Mouse (Mus musculus): ENCODE measurements around the gene Nfia. TPM values are rescaled to one million over a fixed set of nuclear protein-coding genes. Genes with fewer than 3 reads are reported as not detected.

The Nfia gene
- total RNA-seq, 2 experiments from 2014 or later, result 113 to 115 TPM

DNA sequence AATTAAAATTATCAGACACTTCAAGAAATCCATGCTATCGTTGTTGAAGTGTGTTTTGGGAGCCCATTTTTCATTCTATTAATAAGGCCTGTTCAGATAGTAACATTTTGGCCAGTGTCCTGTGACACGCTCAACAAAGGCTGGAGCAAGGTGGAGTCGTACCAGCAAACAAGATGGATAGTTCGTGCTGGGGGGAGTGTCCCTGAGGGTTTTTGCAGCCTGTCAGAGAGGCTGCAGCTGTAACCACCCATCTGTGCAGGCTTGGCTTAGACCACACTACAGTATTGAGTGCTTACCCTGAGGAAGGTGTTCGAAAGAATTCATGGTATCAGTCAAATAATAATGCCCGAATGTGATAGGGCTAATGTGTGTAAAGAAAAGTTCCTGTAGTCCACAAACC, 139.6 kb downstream of the Nfia start:
- H3K27ac ChIP-seq, result peak overlapping the region; percentile 93
- H3K4me3 ChIP-seq, result no peak overlapping the region
- TF ChIP-seq CTCF (conservative IDR thresholded peaks at IDR 0.05), result no peak
- DNase-seq (ENCODE audit: low spot score in 2 of 2), result no peak

DNA sequence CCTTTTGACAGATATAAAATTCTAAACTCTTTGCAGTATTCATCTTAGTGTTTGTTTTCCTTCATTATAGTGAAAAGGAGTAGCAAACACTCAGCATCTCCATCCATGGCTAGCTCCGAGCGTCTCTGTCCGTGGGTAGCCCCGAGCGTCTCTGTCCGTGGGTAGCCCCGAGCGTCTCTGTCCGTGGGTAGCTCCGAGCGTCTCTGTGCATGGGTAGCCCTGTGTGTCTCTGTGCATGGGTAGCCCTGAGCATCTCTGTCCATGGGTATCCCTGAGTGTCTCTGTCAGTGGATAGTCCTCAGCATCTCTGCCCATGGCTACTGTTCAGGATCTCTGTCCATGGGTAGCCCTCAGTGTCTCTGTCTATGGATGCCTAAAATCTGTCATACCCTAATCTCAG, 140.0 kb downstream of the Nfia start:
- Histone ChIP-seq H3K4me3 (no peak overlapping the region), H3K27ac (peak overlapping the region; percentile 93)
- no peak for DNase-seq (ENCODE audit: low spot score in 2 of 2)
- TF ChIP-seq CTCF (conservative IDR thresholded peaks at IDR 0.05), result no peak

DNA sequence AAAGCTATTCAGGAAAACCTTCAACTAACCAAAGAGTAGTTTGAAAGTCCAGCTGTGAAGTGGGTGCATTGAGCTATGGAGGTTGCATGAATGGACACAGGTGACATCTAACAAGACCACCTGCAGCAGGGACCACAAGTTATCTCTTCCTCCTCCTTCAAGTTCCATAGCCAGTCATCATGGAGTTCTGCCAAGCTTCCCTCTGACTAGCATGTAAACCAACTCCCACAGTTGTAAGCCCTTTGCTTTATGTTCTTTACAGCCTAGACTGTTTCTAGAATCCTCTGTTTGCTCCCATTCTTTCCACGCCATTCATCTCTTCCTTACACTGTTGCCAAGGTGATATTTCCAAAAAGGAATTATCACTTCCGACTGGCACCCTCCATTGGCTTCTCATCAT, 141.8 kb downstream of the Nfia start:
- peak overlapping the region; percentile 58 for H3K27ac ChIP-seq
- no peak overlapping the region for H3K4me3 ChIP-seq
- no peak for TF ChIP-seq CTCF (conservative IDR thresholded peaks at IDR 0.05)
- DNase-seq (ENCODE audit: low spot score in 2 of 2), result no peak

DNA sequence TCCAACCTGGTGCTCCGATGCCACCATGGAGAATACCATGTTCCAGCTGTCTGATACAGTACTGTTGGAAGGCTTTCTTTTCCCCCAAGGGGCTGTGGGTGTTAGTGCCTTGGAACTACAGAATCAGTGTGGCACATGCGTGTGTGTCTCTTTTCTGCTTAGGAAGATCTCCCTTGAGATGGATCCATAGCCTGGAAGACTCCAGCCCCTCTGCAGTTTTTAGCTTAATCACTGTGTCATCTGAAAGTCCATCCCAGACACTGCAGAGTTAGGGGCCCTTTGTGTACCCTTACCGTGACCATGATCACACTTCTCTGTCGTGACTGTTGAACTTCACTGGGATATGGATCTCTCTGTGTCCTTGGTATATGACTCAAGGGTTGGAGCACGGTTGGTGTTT, 142.2 kb downstream of the Nfia start:
- DNase-seq (ENCODE audit: low spot score in 2 of 2), result no peak
- H3K4me3 ChIP-seq, result no peak overlapping the region
- H3K27ac ChIP-seq, result peak overlapping the region; percentile 58; the same call in 1 of the 2 replicates
- no peak for TF ChIP-seq CTCF (conservative IDR thresholded peaks at IDR 0.05)

DNA sequence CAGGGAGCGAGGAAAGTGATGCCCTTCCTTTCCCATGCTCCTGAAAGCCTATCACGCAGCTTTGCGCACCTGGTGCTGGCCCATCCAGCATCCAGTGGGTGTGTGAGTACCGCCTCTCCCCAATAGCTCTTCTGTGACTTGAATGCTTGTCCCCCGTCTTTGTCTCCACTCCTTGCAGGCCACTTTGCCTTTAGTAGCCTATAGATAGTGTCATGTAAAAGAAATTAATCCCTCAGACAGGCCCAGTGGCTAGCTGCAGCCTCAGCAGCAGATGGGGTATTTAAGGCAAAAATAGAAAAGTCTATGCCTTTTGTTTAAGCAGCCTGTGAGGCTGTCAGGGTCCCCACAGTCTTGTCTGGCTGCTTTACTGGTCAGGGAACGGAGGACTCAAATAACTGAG, 145.0 kb downstream of the Nfia start:
- H3K4me3 ChIP-seq, result no peak overlapping the region
- no peak for TF ChIP-seq CTCF (conservative IDR thresholded peaks at IDR 0.05)
- DNase-seq (ENCODE audit: low spot score in 2 of 2), result no peak
- no peak overlapping the region for H3K27ac ChIP-seq

DNA sequence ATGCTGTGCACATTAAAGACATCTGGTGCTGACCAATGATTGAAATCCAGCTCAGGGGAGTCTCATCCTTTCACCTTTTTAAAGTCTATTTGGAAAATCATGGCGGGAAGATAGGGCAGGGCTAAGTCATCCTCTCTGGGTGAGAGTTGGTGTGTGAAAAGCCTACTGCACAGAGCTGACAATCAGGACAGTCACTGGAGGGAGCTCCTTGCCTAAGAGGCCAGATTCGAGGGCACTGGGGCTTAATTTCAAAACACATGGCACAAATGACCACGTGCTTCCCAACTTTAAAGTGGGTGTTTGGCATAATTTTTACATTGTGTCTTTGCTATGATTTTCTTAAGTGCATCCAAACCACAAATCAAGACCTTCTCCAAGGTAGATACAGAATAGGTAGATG, 146.1 kb downstream of the Nfia start:
- Histone ChIP-seq H3K4me3 (no peak overlapping the region), H3K27ac (no peak overlapping the region)
- peak; percentile 33; the same call in 1 of the 2 replicates for TF ChIP-seq CTCF (conservative IDR thresholded peaks at IDR 0.05)
- DNase-seq (ENCODE audit: low spot score in 2 of 2), result no peak

DNA sequence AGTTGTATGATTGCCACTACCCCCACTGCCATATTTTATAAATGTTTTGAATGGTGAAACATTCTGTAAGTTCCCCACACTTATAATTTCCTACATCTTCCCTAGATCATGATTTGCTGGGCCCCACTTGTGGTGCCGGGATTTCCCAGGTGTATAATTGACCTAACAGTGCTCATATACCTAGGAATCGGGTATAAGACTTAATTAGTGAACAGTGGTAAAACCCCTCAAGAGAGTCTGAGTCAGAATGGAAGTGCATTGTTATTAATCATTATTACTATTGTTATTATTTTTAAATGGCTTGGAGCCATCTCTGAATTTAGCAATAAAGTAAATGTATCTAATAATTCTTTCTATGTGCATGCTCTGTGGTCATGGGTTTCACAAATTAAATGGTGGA, 147.2 kb downstream of the Nfia start:
- TF ChIP-seq CTCF (conservative IDR thresholded peaks at IDR 0.05), result no peak
- no peak overlapping the region for H3K4me3 ChIP-seq
- H3K27ac ChIP-seq, result peak overlapping the region; percentile 66
- DNase-seq (ENCODE audit: low spot score in 2 of 2), result no peak

DNA sequence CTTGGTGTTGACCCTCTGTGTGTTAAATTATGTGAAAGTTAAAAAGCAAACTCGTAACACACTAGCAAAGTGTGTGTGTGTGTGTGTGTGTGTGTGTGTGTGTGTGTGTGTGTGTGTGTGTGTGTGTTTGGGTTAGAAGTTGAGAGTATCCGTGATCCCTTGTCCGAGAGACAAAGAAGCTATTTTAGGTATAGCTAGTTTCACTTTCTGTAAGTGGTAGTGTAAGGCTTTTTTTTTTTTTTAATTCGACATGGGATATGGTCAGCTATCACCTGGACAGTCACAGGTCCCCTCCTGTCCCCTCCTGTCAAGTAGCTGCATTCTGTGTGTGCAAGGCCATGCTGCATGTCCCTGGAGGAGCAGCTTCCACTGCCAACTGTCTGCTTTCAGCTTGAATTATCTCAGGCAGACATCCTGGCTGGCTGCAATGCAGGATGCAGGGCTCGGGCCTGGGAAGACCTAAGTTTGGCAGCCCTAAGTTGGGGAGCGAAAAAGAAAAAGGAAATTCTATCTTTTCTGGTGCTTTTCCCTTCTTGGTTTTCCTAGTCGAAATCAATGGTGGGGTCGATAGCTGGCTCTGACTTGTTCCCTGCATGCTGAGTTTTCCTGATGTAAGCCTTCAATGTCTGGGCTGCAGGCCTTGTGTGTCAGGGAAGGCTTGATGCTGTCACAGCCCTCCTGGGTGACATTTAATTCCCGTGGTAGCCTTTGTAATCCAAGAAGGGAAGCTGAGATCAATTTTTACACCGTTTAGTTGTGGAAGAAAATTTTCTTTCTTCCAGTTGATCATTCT, 147.9 kb downstream of the Nfia start:
- H3K4me3 ChIP-seq, result peak overlapping the region; percentile 39
- TF ChIP-seq CTCF (conservative IDR thresholded peaks at IDR 0.05), result no peak
- DNase-seq (ENCODE audit: low spot score in 2 of 2), result no peak

DNA sequence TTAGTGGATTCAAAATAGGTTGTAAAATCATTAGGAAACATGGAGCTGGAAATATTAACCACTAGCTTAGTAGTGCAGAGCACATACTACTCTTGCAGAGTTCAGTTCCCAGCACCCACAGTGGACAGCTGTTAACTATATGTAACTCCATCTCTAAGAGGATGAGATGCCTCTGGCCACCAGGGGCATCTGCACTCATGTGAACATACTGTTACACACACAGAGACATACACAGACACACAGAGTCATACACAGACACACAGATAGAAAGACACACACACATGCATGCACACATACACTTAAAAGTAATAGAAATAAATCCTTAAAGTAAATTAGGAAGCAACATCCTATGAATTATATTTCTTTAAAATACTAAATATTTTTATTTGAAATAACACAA, 149.1 kb downstream of the Nfia start:
- DNase-seq (ENCODE audit: low spot score in 2 of 2), result no peak
- Histone ChIP-seq H3K27ac (no peak overlapping the region), H3K4me3 (no peak overlapping the region)
- peak; percentile 47 for TF ChIP-seq CTCF (conservative IDR thresholded peaks at IDR 0.05)

More for the DNA sequence above, 147.9 kb downstream of the Nfia start:
- peak overlapping the region; percentile 88 for H3K27ac ChIP-seq

DNA sequence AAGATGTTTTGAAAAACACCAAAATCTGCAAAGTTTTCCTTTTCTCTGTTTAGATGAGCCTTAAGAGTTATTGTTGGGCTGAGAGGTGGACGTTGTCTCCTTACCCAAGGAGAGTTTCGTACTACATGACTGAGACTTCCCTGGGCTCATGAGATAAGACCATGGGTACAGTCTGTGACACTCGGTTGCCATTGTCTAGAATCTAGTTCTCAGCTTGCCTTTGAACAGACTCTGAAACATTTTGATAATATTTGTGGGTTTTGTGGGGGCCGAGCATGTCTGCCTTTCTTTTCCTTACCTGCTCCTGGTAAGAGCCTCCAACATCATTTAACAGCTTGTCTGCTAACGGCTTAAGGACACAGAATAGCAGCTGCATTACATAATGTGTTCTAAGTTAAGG, 150.7 kb downstream of the Nfia start:
- H3K27ac ChIP-seq, result peak overlapping the region; percentile 66
- no peak overlapping the region for H3K4me3 ChIP-seq
- TF ChIP-seq CTCF (conservative IDR thresholded peaks at IDR 0.05), result no peak
- no peak for DNase-seq (ENCODE audit: low spot score in 2 of 2)

DNA sequence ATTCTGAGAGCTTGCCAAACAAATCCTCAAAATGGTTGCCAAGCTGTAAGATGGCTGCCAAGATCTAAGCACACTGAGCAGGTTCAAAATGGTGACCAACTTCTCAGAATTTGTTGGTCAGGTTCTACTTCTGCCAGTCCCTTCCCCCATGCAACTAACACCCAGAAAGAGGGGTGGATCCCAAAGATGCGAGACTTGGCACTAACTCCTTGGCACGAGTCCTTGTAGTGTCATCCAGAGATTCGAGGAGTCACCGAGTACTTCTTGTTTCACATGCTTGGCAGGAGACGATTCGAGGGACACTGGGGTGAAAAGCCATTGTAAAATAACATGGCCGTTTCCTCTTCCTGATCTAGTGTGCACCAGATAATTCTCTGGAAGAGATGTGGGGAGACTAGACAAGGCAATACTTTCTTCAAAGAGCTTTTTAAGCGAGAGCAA, 151.4 kb downstream of the Nfia start:
- no peak for TF ChIP-seq CTCF (conservative IDR thresholded peaks at IDR 0.05)
- no peak for DNase-seq (ENCODE audit: low spot score in 2 of 2)
- Histone ChIP-seq H3K27ac (peak overlapping the region; percentile 66), H3K4me3 (no peak overlapping the region)

DNA sequence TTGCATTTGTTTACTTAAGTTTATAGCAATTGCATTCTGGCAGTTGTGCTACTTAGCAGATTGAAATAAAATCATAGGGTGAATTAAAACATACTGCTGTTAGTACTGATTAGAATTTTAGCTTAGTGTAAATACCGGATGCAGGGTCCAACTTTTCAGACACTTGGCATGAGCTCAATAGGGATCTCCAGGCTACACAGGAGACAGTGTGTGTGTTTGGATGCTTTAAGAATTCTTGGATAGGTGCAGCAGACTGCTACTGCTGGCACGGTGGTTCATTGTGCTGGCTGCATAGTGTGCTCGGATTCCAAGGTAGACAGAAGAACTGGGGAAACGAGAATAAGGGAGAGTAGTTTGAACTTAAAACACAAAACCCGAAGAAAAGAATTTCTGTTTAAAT, 151.9 kb downstream of the Nfia start:
- TF ChIP-seq CTCF (conservative IDR thresholded peaks at IDR 0.05), result no peak
- Histone ChIP-seq H3K4me3 (no peak overlapping the region), H3K27ac (peak overlapping the region; percentile 66)
- no peak for DNase-seq (ENCODE audit: low spot score in 2 of 2)

DNA sequence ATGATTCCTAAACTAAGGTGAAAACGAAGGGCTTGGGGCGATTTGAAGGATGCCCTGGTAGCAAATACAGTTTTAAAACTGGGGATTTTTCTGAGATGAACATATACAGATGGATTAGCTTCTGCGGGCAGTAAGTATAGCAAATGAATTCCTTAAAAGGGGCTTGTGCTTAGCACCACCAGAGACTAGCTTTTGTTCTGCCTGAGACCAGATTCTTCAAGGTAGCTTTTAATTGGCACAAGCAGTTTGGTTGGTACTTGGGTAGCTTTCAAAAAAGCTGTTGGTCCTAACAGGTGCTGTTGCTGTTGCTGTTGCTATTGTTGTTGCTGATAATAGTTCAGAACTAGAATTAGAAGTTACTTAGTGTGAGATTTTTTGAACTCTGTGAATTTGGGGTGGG, 152.3 kb downstream of the Nfia start:
- peak overlapping the region; percentile 66 for H3K27ac ChIP-seq
- no peak for DNase-seq (ENCODE audit: low spot score in 2 of 2)
- no peak for TF ChIP-seq CTCF (conservative IDR thresholded peaks at IDR 0.05)
- no peak overlapping the region for H3K4me3 ChIP-seq

DNA sequence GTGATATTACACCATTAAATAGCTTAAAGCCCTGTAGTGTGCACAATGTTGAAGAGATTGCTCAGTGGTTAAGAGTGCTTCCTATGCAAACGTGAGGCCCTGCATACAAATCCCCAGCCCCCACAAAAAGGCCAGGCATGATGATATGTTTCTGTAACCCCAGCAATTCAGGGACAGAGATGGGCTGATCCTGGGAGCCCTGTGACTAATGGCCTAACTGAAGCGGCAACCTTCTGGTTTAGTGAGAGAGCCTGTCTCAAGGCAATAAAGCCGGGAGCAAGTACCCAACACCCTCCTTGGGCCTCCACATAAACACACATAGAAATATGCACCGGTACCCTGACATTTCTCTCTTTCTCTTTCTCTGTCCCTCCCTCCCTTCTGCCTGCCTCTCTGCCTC, 153.1 kb downstream of the Nfia start:
- Histone ChIP-seq H3K27ac (peak overlapping the region; percentile 66; the same call in 1 of the 2 replicates), H3K4me3 (no peak overlapping the region)
- DNase-seq (ENCODE audit: low spot score in 2 of 2), result no peak
- TF ChIP-seq CTCF (conservative IDR thresholded peaks at IDR 0.05), result no peak
